Mouse (Mus musculus): Measurements from ENCODE around the gene Pde6d.
A peak's percentile ranks its signal among the peaks of the same experiment; 100 is the strongest.

Pde6d gene

GRCm38 (mm10) chr1:86582451-86583096 lies at the start of gene Pde6d, which contains the start of gene Cops7b:
Gene Pde6d, minus strand, starts transcription at chr1:86582629.
Gene Cops7b, plus strand, starts transcription at chr1:86582904.
- peak; percentile 97 for DNase-seq (ENCODE audit: low spot score)

GRCm38 (mm10) chr1:86630527-86630926 lies 48.1 kb upstream of the Pde6d start:
- DNase-seq (ENCODE audit: low spot score) = no peak

DNA sequence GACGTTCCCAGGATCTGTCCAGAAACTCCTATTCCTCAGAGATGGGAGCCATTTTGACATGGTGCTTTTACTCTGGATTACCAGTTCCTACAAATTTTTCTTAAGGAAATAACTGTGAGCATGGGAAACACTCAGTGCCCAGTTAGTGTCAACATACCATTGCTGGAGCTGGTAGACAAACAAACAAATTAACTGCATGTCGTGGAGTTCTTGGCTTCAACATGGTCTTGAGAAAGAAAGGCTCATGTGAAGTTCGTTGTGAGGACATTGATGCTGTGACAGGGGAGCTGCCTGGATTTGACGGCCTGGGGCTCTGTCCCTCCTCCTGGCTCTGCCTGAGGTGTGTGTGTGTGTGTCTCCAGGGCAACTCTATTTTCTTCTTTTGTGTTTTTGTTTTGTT lies 47.5 kb upstream of the Pde6d start:
- no peak for DNase-seq (ENCODE audit: low spot score)

DNA sequence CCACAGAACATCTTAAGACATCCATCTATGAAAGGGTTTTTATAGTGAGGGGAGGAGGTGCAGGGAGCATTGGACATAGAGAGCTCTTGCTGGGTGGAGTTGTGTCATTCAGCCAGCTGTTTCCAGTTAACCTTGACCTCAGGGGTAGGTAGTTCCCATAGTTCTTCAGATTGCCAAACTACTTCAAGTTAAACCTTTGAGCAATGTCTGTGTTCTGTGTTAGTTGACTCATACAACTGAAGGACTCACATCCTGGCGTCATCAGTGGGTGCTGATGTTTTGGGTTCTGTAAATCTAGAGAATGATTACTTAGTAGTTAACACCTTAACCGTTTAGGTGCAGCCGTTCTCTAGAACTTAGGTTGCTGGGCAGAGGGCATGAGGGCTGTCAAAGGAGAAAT lies 45.8 kb upstream of the Pde6d start:
- DNase-seq (ENCODE audit: low spot score) = no peak

DNA sequence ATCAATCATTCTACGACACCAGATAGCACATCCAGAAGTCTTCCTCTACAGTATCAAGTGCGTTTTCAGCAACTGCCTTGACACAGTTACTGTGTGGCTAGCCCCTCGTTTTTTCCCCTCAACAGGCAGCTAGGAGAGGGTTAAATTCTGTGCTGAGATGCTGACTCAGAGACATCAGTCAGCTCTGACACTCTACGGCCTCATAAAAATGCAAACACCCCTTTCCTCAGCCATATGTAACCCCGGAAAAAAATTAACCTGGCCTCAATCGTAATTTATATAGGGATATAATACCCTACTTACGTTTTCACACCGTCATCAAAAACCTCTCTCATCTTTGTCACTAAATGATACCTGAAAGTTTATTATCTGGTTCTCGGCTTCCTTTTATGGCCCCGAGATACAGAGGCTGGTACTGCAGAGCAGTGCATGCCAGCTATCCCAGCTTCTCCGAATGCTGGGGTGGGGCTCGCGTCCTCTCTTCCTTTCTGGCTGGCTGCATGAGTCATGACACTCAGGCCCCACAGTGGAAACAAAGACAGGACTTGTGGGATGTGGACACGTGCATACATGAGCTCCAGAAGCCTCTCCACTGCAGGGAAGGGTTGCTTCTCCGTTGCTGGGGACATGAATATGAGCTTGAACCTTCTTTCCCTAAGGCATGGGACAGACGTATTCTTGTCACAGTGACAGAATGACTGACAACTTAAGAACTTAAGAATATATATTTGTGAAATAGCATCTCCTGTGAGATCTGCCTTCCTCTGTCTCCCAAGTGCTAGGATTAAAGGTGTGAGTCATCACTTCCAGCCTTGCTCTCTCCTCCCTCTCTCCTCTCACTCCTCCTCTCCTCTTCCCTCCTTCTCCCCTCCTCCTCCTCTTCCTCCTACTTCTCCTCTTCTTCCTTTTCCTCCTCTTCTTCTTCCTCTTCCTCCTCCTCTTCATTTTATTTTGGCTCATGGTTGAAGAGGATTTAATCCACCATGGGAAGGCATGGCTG lies 40.9 kb upstream of the Pde6d start:
- DNase-seq (ENCODE audit: low spot score) = no peak

- DNase-seq (ENCODE audit: low spot score) = no peak
Measured at GRCm38 (mm10) chr1:86622296-86622695, 39.9 kb upstream of the Pde6d start.

GRCm38 (mm10) chr1:86618454-86619125 lies 36.2 kb upstream of the Pde6d start:
- peak; percentile 56 for DNase-seq (ENCODE audit: low spot score)

GRCm38 (mm10) chr1:86614269-86614668 lies 31.8 kb upstream of the Pde6d start:
- DNase-seq (ENCODE audit: low spot score) = no peak

DNA sequence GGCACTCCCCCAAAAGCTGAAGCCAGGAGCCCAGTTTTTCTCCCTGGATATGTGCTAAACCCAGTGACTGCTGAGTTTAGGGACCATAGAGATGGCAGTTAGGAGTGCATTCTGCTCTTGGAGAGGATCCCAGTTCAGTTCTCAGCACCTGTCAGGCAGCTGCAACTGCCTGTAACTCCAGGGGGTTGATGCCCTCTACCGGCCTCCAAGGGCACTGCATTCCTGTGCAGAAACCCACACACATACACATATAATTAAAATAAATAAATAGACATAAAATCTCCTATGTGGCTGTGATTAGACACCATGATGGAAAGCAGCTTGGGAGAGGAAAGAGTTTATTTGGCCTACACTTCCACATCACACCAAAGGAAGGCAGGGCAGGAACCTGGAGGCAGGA lies 29.7 kb upstream of the Pde6d start:
- DNase-seq (ENCODE audit: low spot score) = no peak

DNA sequence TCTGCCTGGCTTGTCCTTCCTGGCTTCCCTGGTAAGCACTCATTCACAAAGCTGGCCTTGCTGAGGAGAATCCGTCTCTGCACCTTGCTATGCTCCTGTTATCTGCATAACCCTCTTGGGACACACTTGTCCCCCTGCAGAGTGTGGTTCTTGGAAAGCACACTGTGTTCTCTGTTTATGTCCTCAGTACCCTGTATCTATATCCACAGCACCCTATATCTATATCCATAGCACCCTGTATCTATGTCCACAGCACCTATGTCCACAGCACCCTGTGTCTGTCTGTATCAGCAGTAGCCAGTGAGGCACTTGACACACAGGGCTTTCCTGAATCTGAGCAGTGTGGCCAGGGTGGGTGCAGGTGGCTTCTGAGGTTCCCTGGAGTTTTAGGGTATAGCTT lies 28.5 kb upstream of the Pde6d start:
- no peak for DNase-seq (ENCODE audit: low spot score)

- DNase-seq (ENCODE audit: low spot score) = no peak
Measured at GRCm38 (mm10) chr1:86600117-86600516, 17.7 kb upstream of the Pde6d start.

GRCm38 (mm10) chr1:86598516-86598915 lies 16.1 kb upstream of the Pde6d start:
- no peak for DNase-seq (ENCODE audit: low spot score)

GRCm38 (mm10) chr1:86596512-86596911 lies 14.1 kb upstream of the Pde6d start:
- no peak for DNase-seq (ENCODE audit: low spot score)

- DNase-seq (ENCODE audit: low spot score) = peak; percentile 80
Measured at GRCm38 (mm10) chr1:86595315-86595714, 12.9 kb upstream of the Pde6d start.

GRCm38 (mm10) chr1:86594539-86594938 lies 12.1 kb upstream of the Pde6d start:
- DNase-seq (ENCODE audit: low spot score) = no peak

DNA sequence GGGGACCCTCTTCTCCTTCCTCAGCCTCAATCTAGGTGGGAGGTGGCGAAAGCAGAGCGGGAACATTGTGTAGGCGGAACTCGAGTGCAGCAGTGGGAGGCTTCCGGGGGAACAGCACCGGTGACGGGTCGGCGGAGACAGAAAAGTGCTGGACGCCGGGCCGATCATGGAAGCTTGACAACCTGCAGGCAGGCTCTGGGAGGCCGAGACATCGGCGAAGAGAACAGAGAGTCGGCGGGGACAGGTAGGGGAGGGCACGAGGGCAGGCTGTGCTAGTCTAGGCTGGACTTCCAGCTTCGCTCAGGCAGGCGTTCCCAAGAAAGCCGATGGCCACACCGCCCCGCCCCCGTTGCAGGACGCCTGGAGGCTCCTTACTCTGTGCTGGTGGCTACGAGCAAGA lies 4.6 kb upstream of the Pde6d start:
- DNase-seq (ENCODE audit: low spot score) = peak; percentile 71

- no peak for DNase-seq (ENCODE audit: low spot score)
Measured at GRCm38 (mm10) chr1:86583709-86584108, 1.3 kb upstream of the Pde6d start.

DNA sequence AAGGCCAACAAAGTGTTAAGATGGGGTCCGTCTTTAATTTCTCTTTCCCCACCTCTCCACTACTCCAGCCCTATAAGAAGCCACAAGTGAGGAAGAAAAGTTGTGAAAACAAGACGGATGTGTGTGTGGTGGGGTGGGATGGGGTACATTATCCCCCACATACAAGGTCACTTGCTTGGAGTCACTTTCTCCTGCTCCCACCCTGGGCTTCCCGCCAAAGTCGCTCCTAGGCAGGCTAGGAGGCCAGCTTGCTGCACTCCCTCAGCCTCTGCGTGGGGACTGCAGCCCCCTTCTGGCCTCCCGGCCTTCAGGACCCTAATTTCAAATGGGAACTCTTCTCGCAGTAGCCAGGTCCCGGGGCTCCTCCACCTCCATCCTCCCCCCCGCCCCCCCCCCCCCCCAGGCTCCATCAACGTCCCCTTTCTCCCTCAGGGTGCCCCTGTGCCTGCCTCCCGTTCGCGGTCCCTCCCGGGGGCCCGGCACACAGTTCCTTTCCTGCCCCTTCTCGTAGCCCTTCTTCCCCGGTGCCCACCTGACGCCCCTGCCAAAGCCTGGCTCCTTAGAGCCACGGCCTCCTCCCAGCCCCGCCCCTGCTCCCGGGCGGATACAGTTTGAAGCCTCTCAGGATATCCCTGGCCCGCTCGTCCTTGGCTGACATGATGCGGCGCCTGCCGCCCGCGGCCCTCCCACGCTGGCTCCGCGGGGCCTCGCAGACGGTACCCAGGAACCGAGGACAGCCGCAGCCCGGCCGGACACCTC lies 558 bp downstream of the Pde6d start:
- no peak for DNase-seq (ENCODE audit: low spot score)

DNA sequence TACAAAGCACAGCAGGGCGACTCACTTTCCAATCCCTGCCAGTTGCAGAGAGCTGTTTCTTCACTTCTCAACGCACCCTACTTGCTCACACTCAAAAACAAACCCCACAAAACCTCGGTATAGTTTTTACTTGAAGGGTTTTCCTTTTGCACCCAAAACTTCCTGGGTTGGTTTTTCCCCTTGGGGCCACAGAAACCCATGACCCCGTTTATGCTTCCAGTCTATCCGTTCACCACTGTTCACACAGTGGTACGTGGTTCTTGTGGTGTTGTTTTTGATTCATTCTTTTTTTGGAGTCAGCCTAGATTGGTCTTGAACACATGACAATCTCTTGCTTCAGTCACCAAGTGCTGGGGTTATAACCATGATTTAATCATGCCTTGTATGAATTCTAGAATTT lies 2.0 kb downstream of the Pde6d start:
- DNase-seq (ENCODE audit: low spot score) = no peak

- DNase-seq (ENCODE audit: low spot score) = no peak
Measured at GRCm38 (mm10) chr1:86571941-86572340, 10.5 kb downstream of the Pde6d start.

GRCm38 (mm10) chr1:86571381-86571780 lies 11.0 kb downstream of the Pde6d start:
- DNase-seq (ENCODE audit: low spot score) = no peak

Data from lung, postnatal 25 days (tissue).